14 mouse cellular contexts compared by ENCODE assay signal in genomic region chr4:88496321-88497018, GRCm38 (mm10). TPM values are rescaled to one million over a fixed set of nuclear protein-coding genes. Genes with fewer than 3 reads are reported as not detected.
DNase-seq lines count a peak whose midpoint lies in the region; ATAC-seq and TF ChIP-seq lines count a peak whose summit lies in the region.
"Had no signal": no experiment of that assay in that cellular context is flagged by ENCODE, and none has a peak within 500 bp of the region (broad histone marks: within the 10 kb centered on the region; RNA-seq: fewer than 3 reads in every experiment).

No protein-coding gene starts in this region.

- ATAC-seq in heart, embryonic 12.5 days (ENCODE audit: insufficient number of reproducible peaks, low FRiP score): no peak
- ATAC-seq in inflammation-experienced regulatory T-cells, adult 6 months: no peak
- ATAC-seq: liver, embryonic 12.5 days had no signal

- H3K4me2 ChIP-seq in heart, embryonic 12.5 days: no peak overlapping the region
- H3K4me2 ChIP-seq: liver, embryonic 12.5 days had no signal

- H3K4me3 ChIP-seq in heart, adult 2 months: no peak overlapping the region
- no peak overlapping the region for H3K4me3 ChIP-seq in heart, embryonic 12.5 days
- H3K4me3 ChIP-seq: liver, embryonic 12.5 days had no signal

- DNase-seq in heart, adult 2 months: peak in 1 of 2 experiments; percentile 63
- DNase-seq in heart, postnatal 36 days: peak; percentile 37 to 59
- peak; percentile 56 for DNase-seq in kidney, postnatal 14 days
- peak; percentile 28 for DNase-seq in skeletal muscle tissue, adult 2 months (ENCODE audit: low read depth, low spot score)
- DNase-seq in thymus, postnatal 36 days: no peak
- DNase-seq: cerebellum, adult 9-10 months; layer of hippocampus, postnatal 36 days; midbrain, embryonic 14.5 days had no signal

- intact Hi-C loops in heart, adult 2 months (cut with DNase I): loop anchor here (2.0 kb wide), 1 partner anchor 58 kb away; the partner anchor contains the start of gene Hacd4
- intact Hi-C loops in heart, postnatal 36 days (cut with DNase I): no loop called here

- no peaks in the 10 kb centered on the region for H3K27me3 ChIP-seq in heart, adult 2 months (ENCODE audit: control insufficient read depth, insufficient read depth, low read length)
- no peaks in the 10 kb centered on the region for H3K27me3 ChIP-seq in heart, embryonic 12.5 days (replicated peaks)
- H3K27me3 ChIP-seq: liver, embryonic 12.5 days had no signal

- no peaks in the 10 kb centered on the region for H3K36me3 ChIP-seq in heart, adult 2 months (ENCODE audit: control insufficient read depth, insufficient read depth, low read length)
- H3K36me3 ChIP-seq in heart, embryonic 12.5 days: no peaks in the 10 kb centered on the region
- H3K36me3 ChIP-seq: liver, embryonic 12.5 days had no signal

- 35% methylated on average over 6 of the region's 6 CpGs for WGBS in heart, adult 2 months
- WGBS in heart, embryonic 12.5 days: 63% methylated on average over 6 of the region's 6 CpGs

- H3K9me3 ChIP-seq in heart, embryonic 12.5 days (replicated peaks): no peaks in the 10 kb centered on the region
- H3K9me3 ChIP-seq: liver, embryonic 12.5 days had no signal

- H3K79me2 ChIP-seq in heart, adult 2 months (replicated peaks; ENCODE audit: control insufficient read depth, insufficient read depth, low read length): no peaks in the 10 kb centered on the region

- peak; percentile 72; the same call in 1 of the 2 replicates for TF ChIP-seq EP300 in heart, adult 2 months (IDR thresholded peaks at IDR 0.05; ENCODE audit: insufficient read depth, low read depth, low read length)

- H3K9ac ChIP-seq in heart, adult 2 months (ENCODE audit: low read depth, low read length): no peak overlapping the region
- no peak overlapping the region for H3K9ac ChIP-seq in heart, embryonic 12.5 days
- H3K9ac ChIP-seq: liver, embryonic 12.5 days had no signal

- 0 out of 2 replicates have a peak, but pooled peaks have one; percentile 5 for TF ChIP-seq POLR2A in heart, adult 2 months (IDR thresholded peaks at IDR 0.05; ENCODE audit: insufficient read depth, low read depth, low read length)

- peaks cover 9% of the 10 kb centered on the region for H3K4me1 ChIP-seq in heart, adult 2 months (ENCODE audit: control insufficient read depth, insufficient read depth, low read length)
- no peaks in the 10 kb centered on the region for H3K4me1 ChIP-seq in heart, embryonic 12.5 days (replicated peaks)
- H3K4me1 ChIP-seq: liver, embryonic 12.5 days had no signal

- H3K27ac ChIP-seq in heart, adult 2 months: peak overlapping the region; percentile 73
- no peak overlapping the region for H3K27ac ChIP-seq in heart, embryonic 12.5 days (ENCODE audit: poor library complexity, severe bottlenecking)
- H3K27ac ChIP-seq: liver, embryonic 12.5 days had no signal

- TF ChIP-seq CTCF in heart, adult 2 months (IDR thresholded peaks at IDR 0.05): no peak

RNA-seq across cellular contexts. Expression of gene Ifnb1, which starts 26.1 kb away (rescaled TPM):
- not detected for total RNA-seq in heart, adult 2 months (2021)
- polyA plus RNA-seq in heart, adult 2 months (2012; rRNA removed): not detected in 2 replicates
- not detected in 2 replicates for polyA plus RNA-seq in heart, embryonic 12.5 days (2016; fragmentation: Nextera tagmentation; extraction: Ambion mirVana)
- not detected for total RNA-seq in heart, postnatal 36 days (2021)
- not detected for polyA plus RNA-seq in inflammation-experienced regulatory T-cells, adult 6 months (2017; shearing (Covaris generic))
- total RNA-seq: adrenal gland, adult 18-20 months; layer of hippocampus, postnatal 36 days; neutrophil, adult 5-6 weeks had no signal
- polyA plus RNA-seq: liver, embryonic 12.5 days; midbrain, embryonic 14.5 days; small intestine, adult 2 months had no signal

RNA-seq across cellular contexts. Expression of gene Hacd4, which starts 57.7 kb away (rescaled TPM):
- total RNA-seq in heart, adult 2 months (2021): 1 to 10 TPM; 3.5 to 5.4 TPM
- 2.9 and 5.0 TPM in 2 replicates for polyA plus RNA-seq in heart, adult 2 months (2012; rRNA removed)
- polyA plus RNA-seq in heart, embryonic 12.5 days (2016; fragmentation: Nextera tagmentation; extraction: Ambion mirVana): 8.8 and 9.0 TPM in 2 replicates
- total RNA-seq in heart, postnatal 36 days (2021): 1 to 10 TPM; 4.4 to 6.0 TPM
- under 1 TPM; 0.15 to 0.31 (median 0.21) TPM for polyA plus RNA-seq in inflammation-experienced regulatory T-cells, adult 6 months (2017; shearing (Covaris generic))

Comparison
In these comparisons a context has a peak if more than half of its experiments do, and no peak if none do; other contexts are left out.
1. DNase-seq: peak in heart, postnatal 36 days (2 of 2), kidney, postnatal 14 days (single experiment) and skeletal muscle tissue, adult 2 months (single experiment); none in thymus, postnatal 36 days (0 of 2).